Mouse (Mus musculus) v-Abl transformed pro-B cells (cell line): ENCODE measurements around the gene Hspbp1.

Source experiments
- in situ Hi-C, 2 experiments: fragments of 400-800 bp; cut with MboI; formaldehyde crosslinking; loops; one replicate each; pipeline ENCODE4 v1.15.1; 2025; ENCODE audit not compliant: unreplicated experiment in 2 of 2

Gene Hspbp1

DNA sequence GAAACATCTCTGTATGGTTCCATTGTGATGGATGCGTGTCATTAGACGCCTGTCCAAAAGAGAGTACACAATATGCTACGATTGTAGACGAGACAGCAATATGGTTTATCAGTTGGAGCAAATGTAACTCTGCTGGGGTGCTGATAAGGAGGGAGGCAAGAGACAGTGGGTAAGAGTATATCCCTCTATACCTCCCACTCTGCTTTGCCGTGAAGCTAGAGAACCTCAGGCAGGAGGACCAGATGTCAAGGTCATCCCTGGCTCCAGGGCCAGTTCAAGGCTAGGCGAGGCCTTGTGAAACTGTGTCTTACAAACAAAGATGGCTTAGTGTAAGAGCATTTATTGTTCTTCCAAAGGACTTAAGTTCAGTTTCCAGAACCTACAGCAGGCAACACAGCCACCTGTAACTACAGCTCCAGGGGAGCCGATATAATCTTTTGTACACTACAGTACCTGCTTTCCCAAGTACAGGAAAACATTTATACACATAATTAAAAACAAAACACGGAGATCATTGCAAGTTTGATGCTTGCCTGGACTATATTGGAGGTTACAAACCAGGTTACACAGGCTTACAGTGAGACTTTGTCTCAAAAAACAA is 14.1 kb downstream of the Hspbp1 start:
- in situ Hi-C loops: loop anchor here (25.0 kb wide), 2 partner anchors 392 to 983 kb away; partner anchors contain the start of genes Mboat7 (in 2 of the 2), Tmc4 (in 2 of the 2), Tsen34 (in 2 of the 2) and U2af2 (in 1 of the 2)

DNA sequence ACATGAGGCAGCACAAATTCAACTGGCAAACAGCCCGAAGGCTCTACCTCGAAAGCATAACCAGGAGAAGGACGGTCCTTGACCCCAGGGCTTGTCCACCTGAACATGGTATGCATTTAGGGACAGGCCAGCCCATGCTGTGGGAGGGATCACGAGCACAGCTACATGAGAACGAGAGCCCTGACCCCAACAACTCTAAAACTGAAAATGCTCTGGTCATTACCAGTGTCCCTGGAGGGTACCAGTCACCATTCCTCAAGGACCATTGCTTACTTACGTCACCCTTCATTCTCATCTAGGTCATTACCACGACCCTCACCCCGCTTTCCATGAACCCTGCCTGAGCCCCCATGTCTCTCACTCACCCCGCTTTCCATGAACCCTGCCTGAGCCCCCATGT is 15.7 kb downstream of the Hspbp1 start:
- in situ Hi-C loops: loop anchor here (25.0 kb wide), 2 partner anchors 393 to 982 kb away; partner anchors contain the start of genes Mboat7 (in 2 of the 2), Tmc4 (in 2 of the 2), Tsen34 (in 2 of the 2) and U2af2 (in 1 of the 2)

DNA sequence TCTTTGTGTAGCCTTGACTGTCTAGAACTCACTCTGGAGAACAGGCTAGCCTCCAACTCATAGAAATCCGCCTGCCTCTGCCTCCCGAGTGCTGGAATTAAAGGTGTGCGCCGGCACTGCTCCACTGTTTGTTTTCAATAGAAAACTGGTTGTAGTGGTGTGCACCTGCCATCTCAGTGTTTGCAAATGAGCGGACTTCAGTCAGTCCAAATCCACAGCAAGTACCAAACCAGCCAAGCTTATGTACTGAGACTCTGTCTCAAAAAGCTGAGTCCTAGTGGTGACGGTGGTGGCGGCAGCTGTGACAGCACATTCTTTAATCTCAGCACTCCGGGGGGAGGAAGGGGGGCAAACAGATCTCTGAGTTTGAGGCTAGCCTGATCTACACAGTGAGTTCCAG is 16.4 kb downstream of the Hspbp1 start:
- in situ Hi-C loops: loop anchor here (25.0 kb wide), 2 partner anchors 394 to 981 kb away; partner anchors contain the start of genes Mboat7 (in 2 of the 2), Tmc4 (in 2 of the 2), Tsen34 (in 2 of the 2) and U2af2 (in 1 of the 2)

GRCm38 (mm10) chr7:4666871-4667270 is 18.0 kb downstream of the Hspbp1 start:
- in situ Hi-C loops: loop anchor here (25.0 kb wide), 2 partner anchors 395 to 980 kb away; partner anchors contain the start of genes Mboat7 (in 2 of the 2), Tmc4 (in 2 of the 2), Tsen34 (in 2 of the 2) and U2af2 (in 1 of the 2)

DNA sequence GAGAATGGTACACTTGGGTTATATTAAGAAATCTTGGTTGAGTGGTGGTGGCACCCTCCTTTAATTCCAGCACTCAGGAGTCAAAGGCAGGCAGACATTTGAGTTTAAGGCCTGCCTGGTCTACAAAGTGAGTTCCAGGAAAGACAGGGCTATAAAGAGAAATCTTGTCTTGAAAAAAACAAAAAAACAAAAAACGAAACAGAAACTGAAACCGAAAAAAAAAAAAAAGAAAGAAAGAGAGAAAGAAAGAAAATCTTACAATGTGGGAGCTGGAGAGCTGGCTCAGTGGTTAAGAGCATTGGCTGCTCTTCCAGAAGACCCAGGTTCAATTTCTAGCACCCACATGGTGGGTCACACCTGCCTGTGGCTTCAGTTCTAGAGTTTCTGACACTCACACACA is 21.1 kb downstream of the Hspbp1 start:
- in situ Hi-C loops: loop anchor here (25.0 kb wide), 2 partner anchors 399 to 976 kb away; partner anchors contain the start of genes Mboat7 (in 2 of the 2), Tmc4 (in 2 of the 2), Tsen34 (in 2 of the 2) and U2af2 (in 1 of the 2)

GRCm38 (mm10) chr7:4663179-4663578 is 21.7 kb downstream of the Hspbp1 start:
- in situ Hi-C loops: loop anchor here (25.0 kb wide), 2 partner anchors 399 to 976 kb away; partner anchors contain the start of genes Mboat7 (in 2 of the 2), Tmc4 (in 2 of the 2), Tsen34 (in 2 of the 2) and U2af2 (in 1 of the 2)

DNA sequence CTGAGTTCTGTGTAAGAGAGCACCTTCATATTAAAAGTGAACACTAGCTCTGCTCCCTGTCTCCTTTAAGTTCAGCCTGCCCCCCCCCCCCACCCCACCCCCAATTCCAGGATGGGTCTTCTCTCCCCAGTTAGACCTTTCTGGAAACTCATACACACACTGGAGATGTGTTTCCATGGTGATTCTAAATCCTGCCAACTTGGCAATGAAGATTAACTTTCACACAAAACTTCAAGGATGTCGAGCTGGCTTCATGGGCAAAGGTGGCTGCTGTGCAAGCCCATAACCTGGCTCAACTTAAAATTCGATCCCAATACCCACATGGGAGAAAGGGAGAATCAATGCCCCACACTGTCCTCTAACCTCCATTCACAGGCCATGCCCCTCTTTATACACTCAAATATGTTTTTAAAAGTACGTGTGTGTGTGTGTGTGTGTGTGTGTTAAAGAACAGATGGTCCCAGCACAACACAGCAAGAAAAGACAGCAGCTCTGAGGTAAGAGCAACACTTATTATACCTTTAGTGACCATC is 24.9 kb downstream of the Hspbp1 start:
- in situ Hi-C loops: loop anchor here (25.0 kb wide), 2 partner anchors 402 to 973 kb away; partner anchors contain the start of genes Mboat7 (in 2 of the 2), Tmc4 (in 2 of the 2), Tsen34 (in 2 of the 2) and U2af2 (in 1 of the 2)

- in situ Hi-C loops: loop anchor here (25.0 kb wide), 2 partner anchors 403 to 972 kb away; partner anchors contain the start of genes Mboat7 (in 2 of the 2), Tmc4 (in 2 of the 2), Tsen34 (in 2 of the 2) and U2af2 (in 1 of the 2)
These were observed 25.8 kb downstream of the Hspbp1 start, which contains the start of gene Ppp6r1 for GRCm38 (mm10) chr7:4658912-4659551. TSS of gene Ppp6r1 (minus strand) at chr7:4659019.

GRCm38 (mm10) chr7:4658128-4658907 is 26.6 kb downstream of the Hspbp1 start:
- in situ Hi-C loops: loop anchor here (25.0 kb wide), 2 partner anchors 404 to 971 kb away; partner anchors contain the start of genes Mboat7 (in 2 of the 2), Tmc4 (in 2 of the 2), Tsen34 (in 2 of the 2) and U2af2 (in 1 of the 2)

- in situ Hi-C loops: loop anchor here (25.0 kb wide), 2 partner anchors 405 to 970 kb away; partner anchors contain the start of genes Mboat7 (in 2 of the 2), Tmc4 (in 2 of the 2), Tsen34 (in 2 of the 2) and U2af2 (in 1 of the 2)
These were observed 27.2 kb downstream of the Hspbp1 start for GRCm38 (mm10) chr7:4657521-4658127.

DNA sequence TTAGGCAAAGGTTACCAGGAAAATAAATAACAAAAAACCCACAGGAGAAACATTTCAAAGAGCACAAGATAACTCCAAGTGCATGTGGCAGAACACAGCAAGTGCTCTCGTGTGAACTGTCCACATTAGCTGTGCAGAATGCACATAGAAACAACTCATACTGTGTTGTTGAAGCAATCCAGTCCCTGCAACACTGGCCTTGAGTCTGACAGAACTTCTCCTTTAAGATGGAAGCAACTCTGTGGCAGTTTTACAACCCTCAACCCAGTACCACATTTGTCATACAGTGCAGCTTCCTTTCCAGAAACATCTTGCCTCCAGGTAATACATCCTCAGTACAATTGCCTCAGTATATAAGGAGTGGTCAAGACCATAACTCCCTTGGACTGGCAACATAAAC is 28.1 kb downstream of the Hspbp1 start:
- in situ Hi-C loops: loop anchor here (25.0 kb wide), 2 partner anchors 405 to 970 kb away; partner anchors contain the start of genes Mboat7 (in 2 of the 2), Tmc4 (in 2 of the 2), Tsen34 (in 2 of the 2) and U2af2 (in 1 of the 2)

- in situ Hi-C loops: loop anchor here (25.0 kb wide), 2 partner anchors 406 to 969 kb away; partner anchors contain the start of genes Mboat7 (in 2 of the 2), Tmc4 (in 2 of the 2), Tsen34 (in 2 of the 2) and U2af2 (in 1 of the 2)
These were observed 29.0 kb downstream of the Hspbp1 start for GRCm38 (mm10) chr7:4655916-4656315.

DNA sequence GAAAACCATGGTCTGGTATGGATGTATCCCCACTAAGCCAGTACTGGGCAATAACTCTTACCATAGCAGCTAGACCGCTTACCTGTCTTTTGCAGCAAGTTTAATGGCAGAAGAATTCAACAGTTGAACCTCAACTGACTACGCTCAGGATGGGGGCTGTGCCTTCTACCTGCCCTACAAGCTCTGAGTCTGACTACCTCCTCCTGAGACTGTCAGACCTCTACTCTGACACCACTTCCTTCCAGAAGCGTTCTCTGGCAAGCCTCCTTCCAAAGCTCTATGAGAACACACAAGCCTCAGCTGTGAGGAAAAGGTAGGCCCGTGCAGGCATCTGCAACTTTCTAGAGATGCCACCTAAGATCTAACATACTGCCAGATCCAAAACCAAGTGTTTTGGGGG is 29.5 kb downstream of the Hspbp1 start:
- in situ Hi-C loops: loop anchor here (25.0 kb wide), 2 partner anchors 407 to 968 kb away; partner anchors contain the start of genes Mboat7 (in 2 of the 2), Tmc4 (in 2 of the 2), Tsen34 (in 2 of the 2) and U2af2 (in 1 of the 2)

DNA sequence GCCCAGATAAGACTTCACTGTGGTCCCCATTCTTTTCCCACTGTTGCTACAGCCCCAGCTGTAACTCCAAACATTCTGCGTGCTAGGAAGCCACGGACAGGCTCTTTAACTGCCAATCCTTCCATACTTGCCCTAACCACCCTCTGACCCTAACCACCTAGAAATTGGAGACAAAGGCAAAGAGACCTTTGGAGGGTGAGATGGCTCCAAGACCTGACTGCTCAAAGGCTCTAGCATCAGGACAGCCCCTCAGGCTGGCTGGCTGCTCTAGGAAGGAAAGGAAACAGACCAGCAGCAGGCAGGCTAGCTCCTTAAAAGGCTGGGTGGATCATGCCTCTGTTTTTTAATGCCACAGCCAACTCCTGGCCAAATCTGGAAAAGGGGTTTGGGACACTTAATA is 30.6 kb downstream of the Hspbp1 start:
- in situ Hi-C loops: loop anchor here (25.0 kb wide), 2 partner anchors 408 to 967 kb away; partner anchors contain the start of genes Mboat7 (in 2 of the 2), Tmc4 (in 2 of the 2), Tsen34 (in 2 of the 2) and U2af2 (in 1 of the 2)

GRCm38 (mm10) chr7:4653780-4654179 is 31.1 kb downstream of the Hspbp1 start:
- in situ Hi-C loops: loop anchor here (25.0 kb wide), 2 partner anchors 409 to 966 kb away; partner anchors contain the start of genes Mboat7 (in 2 of the 2), Tmc4 (in 2 of the 2), Tsen34 (in 2 of the 2) and U2af2 (in 1 of the 2)

DNA sequence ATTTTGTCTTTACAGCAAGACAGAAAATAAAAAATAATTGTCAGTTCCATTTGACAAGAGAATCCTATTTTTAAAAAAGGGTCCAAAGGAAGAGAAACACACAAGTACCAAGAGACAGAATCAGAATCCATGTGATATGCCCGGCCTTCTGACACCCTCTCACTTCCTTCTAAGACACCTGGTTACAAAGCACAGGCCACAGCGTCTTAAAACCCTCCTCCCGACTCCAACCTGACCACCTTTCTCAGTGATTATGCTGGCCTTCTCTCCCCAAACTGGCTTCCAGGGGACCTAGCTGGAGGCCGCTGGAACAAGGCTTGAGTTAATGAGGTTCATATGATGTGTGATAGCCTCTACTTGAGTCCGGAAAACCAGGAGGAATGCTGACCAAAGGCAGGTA is 31.5 kb downstream of the Hspbp1 start:
- in situ Hi-C loops: loop anchor here (25.0 kb wide), 2 partner anchors 409 to 966 kb away; partner anchors contain the start of genes Mboat7 (in 2 of the 2), Tmc4 (in 2 of the 2), Tsen34 (in 2 of the 2) and U2af2 (in 1 of the 2)

DNA sequence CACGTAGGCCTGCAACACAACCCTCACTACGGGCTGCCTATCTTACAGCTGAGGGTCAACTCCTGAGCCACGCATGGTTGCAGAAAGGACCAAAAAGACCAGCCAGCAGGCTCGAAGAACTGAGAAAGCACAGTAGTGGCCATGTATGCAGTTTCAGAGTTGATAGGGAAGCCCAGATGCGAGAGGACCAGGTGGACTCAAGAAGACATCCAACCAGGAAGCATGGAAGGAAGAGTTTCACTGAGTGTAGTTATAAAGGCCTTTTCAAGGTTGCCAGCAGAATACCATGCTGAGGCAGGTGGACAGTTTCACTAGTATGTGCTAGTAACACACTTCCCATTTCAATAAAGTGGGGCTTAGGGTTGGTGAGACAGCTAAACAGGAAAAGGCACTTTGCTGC is 32.1 kb downstream of the Hspbp1 start:
- in situ Hi-C loops: loop anchor here (25.0 kb wide), 2 partner anchors 410 to 965 kb away; partner anchors contain the start of genes Mboat7 (in 2 of the 2), Tmc4 (in 2 of the 2), Tsen34 (in 2 of the 2) and U2af2 (in 1 of the 2)

GRCm38 (mm10) chr7:4651581-4651980 is 33.3 kb downstream of the Hspbp1 start:
- in situ Hi-C loops: loop anchor here (25.0 kb wide), 2 partner anchors 411 to 964 kb away; partner anchors contain the start of genes Mboat7 (in 2 of the 2), Tmc4 (in 2 of the 2), Tsen34 (in 2 of the 2) and U2af2 (in 1 of the 2)
